Mouse (Mus musculus) heart, postnatal 25 days (tissue): ENCODE data around the gene Olfr1461. TPM values are rescaled to one million over a fixed set of nuclear protein-coding genes. Genes with fewer than 3 reads are reported as not detected.

Experiments
- DNase-seq: peaks from one replicate; pipeline ENCODE4 v3.0.0; 2022; ENCODE audit warnings: low spot score
- intact Hi-C: fragments of 180-260 bp; cut with DNase I; formaldehyde crosslinking; loops from one replicate; pipeline ENCODE4 v1.15.1; 2025
- total RNA-seq, 2 experiments: library from RNA; stranded (reverse); gene quantifications; 2 replicates each; pipeline ENCODE4 v1.2.3; 2021

Olfr1461 gene
- not detected for total RNA-seq

DNA sequence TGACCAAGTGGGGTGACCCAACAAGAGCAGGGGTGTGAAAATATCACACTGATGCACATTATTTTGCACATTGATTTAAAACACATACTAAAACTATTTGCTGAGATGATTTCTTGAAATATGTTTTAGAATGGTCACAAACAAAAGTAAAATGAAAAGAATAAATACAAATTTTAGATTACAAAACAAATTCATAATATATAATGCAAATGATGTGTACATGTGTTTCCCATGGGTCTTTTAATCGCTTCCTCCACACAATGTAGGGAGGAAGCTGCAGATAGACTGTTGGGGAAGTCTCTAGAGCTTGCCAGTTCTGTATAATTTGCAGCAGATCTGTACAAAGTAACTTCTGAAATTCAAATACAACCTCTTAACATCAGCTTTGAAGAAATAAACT is at the start of gene Olfr1461:
TSS of gene Olfr1461 (plus strand) at position 301 of the 400 bp plus-strand sequence.
- intact Hi-C loops: no loop called here

DNA sequence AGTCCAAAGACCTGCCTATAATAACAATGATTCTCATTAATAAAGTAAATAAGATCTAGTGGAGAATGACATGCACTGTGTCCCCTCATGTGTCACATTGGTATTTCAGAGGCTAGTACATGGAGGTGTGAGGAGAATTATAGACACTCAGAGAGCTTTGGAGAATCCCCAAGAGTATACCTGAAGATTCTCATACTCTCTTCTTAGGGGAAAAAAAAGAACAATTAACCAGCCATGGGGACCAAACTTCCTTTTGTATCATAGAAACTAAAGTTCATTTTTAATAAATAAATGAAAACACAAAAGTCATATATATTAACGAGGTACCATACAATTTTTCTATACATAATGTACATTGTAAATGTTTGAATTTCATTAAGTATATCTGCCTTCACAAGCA is 13.4 kb upstream of the Olfr1461 start, which contains the start of gene Olfr1459:
TSS of gene Olfr1459 (minus strand) at position 101 of the 400 bp plus-strand sequence.
- intact Hi-C loops: no loop called here
- no peak for DNase-seq

More for the DNA sequence above, at the start of gene Olfr1461:
- no peak for DNase-seq

- intact Hi-C loops: no loop called here
- DNase-seq: no peak
Observed at GRCm38 (mm10) chr19:13185434-13185833, 22.6 kb downstream of the Olfr1461 start, which contains the start of gene Olfr1462. TSS of gene Olfr1462 (plus strand) at chr19:13185734.

Other genes with a start within 250 kb of the Olfr1461 start
- not detected for gene Olfr1448, start 238.6 kb upstream of the Olfr1461 start, total RNA-seq
- gene Olfr1449, start 232.2 kb upstream of the Olfr1461 start, total RNA-seq: not detected
- gene Olfr1450, start 212.7 kb upstream of the Olfr1461 start, total RNA-seq: not detected
- not detected for gene Olfr1451, start 168.0 kb upstream of the Olfr1461 start, total RNA-seq
- gene Olfr1453, start 134.7 kb upstream of the Olfr1461 start, total RNA-seq: not detected
- not detected for gene Olfr1454, start 102.4 kb upstream of the Olfr1461 start, total RNA-seq
- not detected for gene Olfr1457, start 65.1 kb upstream of the Olfr1461 start, total RNA-seq
- not detected for gene Olfr1458, start 56.2 kb upstream of the Olfr1461 start, total RNA-seq
- gene Olfr1459, start 13.5 kb upstream of the Olfr1461 start, total RNA-seq: under 1 TPM in 1 of 2 experiments, not detected in 1; 0.05 TPM
- gene Olfr1462, start 22.7 kb downstream of the Olfr1461 start, total RNA-seq: not detected
- not detected for gene Olfr1463, start 68.3 kb downstream of the Olfr1461 start, total RNA-seq
- not detected for gene Olfr1465, start 152.5 kb downstream of the Olfr1461 start, total RNA-seq
- not detected for gene Olfr1466, start 175.9 kb downstream of the Olfr1461 start, total RNA-seq
- gene Olfr1467, start 199.2 kb downstream of the Olfr1461 start, total RNA-seq: not detected
- gene Olfr1469, start 244.8 kb downstream of the Olfr1461 start, total RNA-seq: not detected